Mouse (Mus musculus): Measurements from ENCODE around the gene Akr1cl.

GRCm38 (mm10) chr1:65041837-65042236, 9.3 kb upstream of the Akr1cl start:
- TF ChIP-seq CTCF (IDR thresholded peaks at IDR 0.05; ENCODE audit: low read depth): no peak
- TF ChIP-seq EP300 (IDR thresholded peaks at IDR 0.05; ENCODE audit: low read depth): no peak
